Mouse (Mus musculus): Measurements from ENCODE around the gene Rnf213.

DNA sequence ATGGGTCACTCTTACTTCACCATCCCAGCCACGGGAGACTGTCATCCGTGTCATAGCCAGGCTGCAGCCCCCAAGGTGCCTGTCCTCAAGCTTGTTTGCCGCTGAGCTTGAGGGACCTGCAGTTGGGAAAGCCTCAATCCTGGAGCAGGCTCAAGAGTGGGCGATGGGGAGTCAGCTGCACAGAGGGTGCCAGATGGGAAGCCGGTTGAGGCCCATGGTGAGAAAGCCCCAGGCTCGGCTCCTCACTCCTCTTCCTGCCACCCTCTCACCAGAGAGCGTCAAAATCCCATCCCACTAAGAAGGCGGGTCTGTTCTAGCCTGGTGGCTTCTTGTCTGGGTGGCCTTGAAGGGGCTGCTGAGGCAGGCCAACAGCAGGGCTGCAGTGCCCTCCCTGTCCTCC lies 114.9 kb downstream of the Rnf213 start:
- no peak for TF ChIP-seq CTCF (IDR thresholded peaks at IDR 0.05; ENCODE audit: borderline replicate concordance, extremely low read depth, insufficient read depth, insufficient read length)
- TF ChIP-seq POLR2A (IDR thresholded peaks at IDR 0.05; ENCODE audit: borderline replicate concordance, extremely low read depth, insufficient read depth, insufficient read length, poor library complexity, severe bottlenecking) = no peak
